Mouse (Mus musculus) large intestine, adult 2 months (tissue): ENCODE measurements around the gene Zfp385b. TPM values are rescaled to one million over a fixed set of nuclear protein-coding genes. Genes with fewer than 3 reads are reported as not detected.

Experiments
- DNase-seq: peaks from one replicate; pipeline ENCODE4 v3.0.0-alpha.2; 2012; ENCODE audit warnings: low read depth, low spot score
- WGBS: fragments of 180-500 bp; shearing (Covaris S2); methylation state at CpG from one replicate; pipeline ENCODE4 v1.1.7; 2018; 5-methylcytosine and 5-hydroxymethylcytosine counted together
- polyA plus RNA-seq: library from polyadenylated mRNA; depleted of rRNA; stranded (reverse); fragments of >200 nt; gene quantifications from 2 replicates; pipeline ENCODE4 v1.2.3, GENCODE M21; 2012

The Zfp385b gene
- polyA plus RNA-seq, 1 experiment = 3.1 TPM

DNA sequence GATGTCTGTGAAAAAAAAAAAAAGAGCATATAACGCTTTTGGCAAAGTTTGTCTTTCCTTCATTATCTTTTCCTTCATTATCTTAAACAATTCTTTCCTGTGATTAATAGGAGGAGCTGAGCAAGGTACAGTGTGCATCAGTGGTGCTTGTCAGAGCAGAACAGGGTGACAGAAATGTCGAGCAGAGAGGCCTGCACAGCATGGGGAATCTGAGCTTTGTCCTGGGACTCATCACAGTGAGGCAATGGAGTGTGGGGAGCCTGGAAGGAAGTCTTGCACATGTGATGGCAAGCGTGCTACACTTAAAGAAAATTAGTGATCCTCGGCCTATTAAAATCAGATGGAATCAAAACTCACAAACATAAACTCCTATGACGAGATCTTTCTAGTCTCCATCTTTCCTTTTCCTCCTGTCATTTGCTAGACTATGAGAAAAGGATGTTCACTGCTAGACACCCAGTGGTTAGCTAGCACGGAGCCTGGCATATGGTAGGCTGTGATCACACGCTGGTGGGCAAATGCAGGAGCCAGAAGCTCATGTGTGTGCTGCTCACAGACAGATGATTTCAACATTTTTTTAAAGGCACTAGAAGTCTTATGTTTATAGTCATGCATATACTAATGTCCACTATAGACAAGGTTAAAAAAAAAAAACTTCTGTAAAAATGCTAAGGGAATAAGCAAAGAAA is 209.0 kb downstream of the Zfp385b start:
- WGBS = 84% methylated on average over 7 of the region's 7 CpGs
- no peak for DNase-seq

DNA sequence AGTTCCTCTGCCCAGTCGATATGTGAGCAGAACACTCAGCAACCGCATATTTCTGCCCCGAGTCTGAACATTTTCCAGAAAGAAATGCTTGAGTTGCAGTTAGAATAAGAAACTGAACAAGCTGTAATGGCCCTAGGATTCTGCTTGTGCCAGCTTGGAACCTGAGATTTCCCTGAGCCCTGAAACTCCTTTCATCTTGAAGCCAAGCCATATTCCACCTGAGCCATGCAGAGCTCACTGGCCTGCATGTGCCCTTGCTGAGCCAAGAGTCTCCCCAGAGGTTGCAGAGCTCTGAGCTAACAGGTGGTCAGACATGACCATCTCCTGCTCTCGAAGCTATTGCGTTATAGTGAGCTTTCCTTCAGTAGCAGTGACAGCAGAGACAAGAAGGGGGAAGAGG is 210.0 kb downstream of the Zfp385b start:
- WGBS = 65% methylated on average over 5 of the region's 5 CpGs
- DNase-seq = no peak

DNA sequence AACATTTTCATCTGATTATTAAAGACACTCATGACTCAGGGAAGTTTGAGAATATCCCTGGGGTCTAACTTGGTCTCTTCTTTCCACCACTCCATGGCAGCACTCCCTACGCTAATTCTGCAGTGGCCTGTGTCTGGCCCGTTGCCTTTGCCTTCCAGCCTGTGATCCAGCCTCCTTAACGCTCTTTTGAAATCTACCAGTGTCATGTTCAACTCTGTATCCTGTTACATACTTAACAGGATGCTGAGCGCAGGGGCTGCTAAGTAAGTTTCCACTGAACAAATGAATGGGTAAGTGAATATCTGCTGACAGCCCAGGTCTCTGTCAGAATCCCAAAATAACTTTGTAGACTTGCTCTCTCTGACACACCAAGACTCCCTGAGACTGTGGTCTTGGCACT is 210.8 kb downstream of the Zfp385b start:
- 66% methylated on average over 4 of the region's 4 CpGs for WGBS
- DNase-seq = no peak

DNA sequence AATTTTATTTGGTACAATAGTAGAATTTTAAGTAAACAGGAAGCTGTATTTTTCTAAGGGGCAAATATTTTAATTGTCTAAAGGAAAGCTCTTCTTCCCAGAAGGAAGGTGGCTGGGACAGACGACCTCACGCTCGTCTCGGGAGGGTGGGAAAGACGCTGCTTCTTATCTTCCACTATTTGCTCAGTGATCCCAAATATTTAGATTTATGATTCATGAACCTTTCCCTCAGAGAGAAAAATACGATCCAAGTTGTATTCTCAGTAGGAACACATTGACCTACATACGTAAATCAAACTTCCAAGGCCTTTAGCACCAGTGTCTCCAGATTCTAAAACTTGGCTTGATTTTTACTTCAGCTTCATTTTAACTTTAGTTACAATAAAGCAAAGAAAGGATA is 226.0 kb downstream of the Zfp385b start:
- no peak for DNase-seq
- WGBS = 9% methylated on average over 7 of the region's 7 CpGs

DNA sequence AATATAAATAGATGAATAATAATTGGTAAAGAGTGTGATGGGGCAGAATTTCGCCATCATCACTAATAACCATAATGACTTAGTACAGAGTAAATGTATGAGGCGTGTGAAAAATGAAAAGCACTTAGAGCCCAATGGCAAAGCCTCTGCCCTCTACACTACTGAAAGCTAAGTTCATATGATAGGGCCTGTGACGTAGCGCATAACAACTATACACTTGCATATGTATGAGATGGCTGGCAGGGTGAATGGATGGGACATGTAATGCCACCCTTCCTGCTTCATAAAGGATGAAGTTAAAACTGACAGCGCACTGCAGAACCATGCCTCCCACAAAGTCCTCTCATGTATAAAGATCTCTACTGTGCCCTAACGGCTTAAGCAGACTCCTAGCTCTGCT is 226.9 kb downstream of the Zfp385b start:
- 89% methylated on average over 6 of the region's 6 CpGs for WGBS
- DNase-seq = no peak

DNA sequence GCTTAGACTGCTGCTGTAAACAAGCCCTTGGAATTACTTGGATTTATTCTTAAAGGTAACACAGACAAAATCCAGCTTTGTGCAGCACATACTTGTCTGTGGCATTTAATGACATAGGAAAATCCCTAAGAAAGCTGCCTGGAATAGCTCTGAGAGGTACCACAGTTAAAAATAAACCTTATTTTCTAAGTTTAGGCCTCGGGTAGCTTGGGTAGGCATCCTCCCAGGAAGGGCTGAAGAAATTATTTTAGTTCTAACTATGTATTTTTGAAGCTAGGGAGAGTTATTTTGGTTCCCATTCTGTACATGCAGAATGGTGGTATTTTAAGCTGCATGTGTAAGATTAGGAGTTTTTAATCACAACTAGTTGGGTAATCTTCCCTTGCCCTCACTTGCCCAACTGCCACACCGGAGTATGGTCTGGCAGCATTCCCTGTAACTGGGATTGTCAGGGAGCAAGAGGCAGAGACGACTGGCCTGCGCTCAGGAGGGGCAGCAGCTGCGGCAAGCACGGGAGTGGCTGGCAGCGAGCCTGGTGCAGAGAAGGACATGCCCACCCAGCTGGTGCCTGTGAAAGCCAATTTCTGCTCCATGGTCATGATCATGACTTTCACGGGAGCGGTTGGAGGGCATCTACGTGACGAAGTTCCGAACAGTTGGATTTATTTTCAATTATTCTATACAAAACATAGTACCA is 230.1 kb downstream of the Zfp385b start:
- 62% methylated on average over 12 of the region's 12 CpGs for WGBS
- DNase-seq = no peak

DNA sequence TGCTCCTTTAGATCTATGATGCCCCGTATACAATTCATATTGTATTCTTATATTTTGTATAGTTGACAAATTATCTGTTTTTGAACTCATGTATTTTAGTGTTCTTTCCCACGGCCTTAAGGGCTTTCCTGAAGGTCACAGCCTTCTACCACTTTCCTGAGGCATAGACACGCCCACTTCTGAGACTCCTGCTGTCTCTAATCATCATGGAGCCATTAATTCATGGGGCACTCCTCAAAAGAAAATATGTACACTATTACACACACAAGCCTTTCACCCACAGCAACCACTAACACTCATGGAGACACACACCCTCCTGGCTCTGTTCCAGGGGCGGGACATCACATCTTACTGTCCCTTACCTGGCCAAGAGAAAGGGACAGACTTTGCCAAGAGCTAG is 232.1 kb downstream of the Zfp385b start:
- 66% methylated on average over 4 of the region's 4 CpGs for WGBS
- no peak for DNase-seq

DNA sequence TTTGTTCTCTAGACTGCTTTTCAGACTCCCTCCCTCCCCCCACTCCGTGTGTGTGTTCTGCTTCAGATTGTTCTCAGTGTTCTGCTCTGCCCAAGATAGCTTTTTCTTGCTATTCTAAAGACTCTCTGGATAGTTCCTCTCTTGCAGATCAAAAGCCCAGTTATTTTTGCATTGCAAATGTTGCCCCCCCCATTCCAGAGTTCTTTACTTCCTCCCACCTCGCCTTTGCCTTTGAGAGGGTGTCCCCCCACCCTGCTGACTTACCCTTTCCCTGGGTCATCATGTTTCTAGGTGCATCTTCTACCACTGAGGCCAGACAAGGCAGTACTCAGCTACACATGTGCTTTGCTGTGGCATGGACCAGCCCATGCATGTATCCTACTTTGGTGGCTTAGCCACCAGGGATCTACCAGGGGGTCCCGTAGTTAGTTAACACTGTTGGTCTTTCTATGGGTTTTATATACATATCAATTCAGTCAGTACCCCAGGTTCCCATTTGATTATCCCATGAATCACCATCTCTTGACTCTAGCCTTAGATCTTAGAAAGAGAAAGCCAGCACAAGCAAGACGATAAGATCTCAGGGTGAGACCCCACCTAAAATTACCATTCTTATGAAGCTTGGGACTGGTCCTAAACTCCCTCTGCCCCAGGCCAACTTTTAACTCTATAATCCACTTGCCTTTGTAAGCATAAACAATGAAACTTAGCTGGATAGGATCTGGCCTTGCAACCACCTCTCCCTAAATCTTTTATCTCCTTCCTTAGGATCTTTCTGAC is 232.7 kb downstream of the Zfp385b start:
- no peak for DNase-seq
- WGBS = 84% methylated on average over 4 of the region's 4 CpGs

DNA sequence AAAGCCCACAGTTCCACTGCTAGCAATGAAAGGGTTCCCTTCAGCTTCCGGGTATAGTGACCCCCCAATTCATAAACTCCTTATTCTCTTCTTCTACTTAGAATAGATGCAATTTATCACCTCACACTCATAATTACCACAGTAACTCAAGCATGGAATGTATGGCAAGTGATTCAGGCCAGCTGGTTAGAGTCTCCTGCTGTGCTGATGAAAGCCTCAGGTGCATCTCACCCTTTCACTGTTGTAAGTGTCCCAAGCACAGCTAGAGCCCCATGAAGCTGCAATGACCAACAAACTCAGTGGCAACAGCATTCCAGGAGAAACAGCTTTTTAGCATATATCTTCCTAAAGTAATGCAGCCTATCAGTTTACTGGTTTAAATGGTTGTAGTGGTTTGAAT is 235.9 kb downstream of the Zfp385b start:
- DNase-seq = no peak
- 85% methylated on average over 1 of the region's 1 CpGs for WGBS

DNA sequence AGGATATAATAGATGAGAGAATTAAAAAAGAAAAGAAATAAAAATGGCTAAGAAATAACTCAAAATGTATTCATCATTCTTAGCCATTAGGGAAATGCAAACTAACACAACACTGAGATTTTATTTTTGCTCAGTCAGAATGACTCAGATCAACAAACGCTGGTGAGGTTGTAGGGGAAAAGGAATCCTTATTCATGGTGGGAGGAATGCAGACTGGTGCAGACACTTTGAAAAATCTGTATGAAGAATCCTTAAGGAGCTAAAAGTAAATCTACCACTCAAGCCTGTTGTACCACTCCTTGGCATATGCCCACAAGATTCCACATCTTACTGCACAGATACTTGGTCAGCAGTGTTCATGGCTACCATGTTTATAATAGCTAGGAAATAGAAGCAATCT is 242.9 kb downstream of the Zfp385b start:
- DNase-seq = no peak
- WGBS = 67% methylated on average over 1 of the region's 1 CpGs

DNA sequence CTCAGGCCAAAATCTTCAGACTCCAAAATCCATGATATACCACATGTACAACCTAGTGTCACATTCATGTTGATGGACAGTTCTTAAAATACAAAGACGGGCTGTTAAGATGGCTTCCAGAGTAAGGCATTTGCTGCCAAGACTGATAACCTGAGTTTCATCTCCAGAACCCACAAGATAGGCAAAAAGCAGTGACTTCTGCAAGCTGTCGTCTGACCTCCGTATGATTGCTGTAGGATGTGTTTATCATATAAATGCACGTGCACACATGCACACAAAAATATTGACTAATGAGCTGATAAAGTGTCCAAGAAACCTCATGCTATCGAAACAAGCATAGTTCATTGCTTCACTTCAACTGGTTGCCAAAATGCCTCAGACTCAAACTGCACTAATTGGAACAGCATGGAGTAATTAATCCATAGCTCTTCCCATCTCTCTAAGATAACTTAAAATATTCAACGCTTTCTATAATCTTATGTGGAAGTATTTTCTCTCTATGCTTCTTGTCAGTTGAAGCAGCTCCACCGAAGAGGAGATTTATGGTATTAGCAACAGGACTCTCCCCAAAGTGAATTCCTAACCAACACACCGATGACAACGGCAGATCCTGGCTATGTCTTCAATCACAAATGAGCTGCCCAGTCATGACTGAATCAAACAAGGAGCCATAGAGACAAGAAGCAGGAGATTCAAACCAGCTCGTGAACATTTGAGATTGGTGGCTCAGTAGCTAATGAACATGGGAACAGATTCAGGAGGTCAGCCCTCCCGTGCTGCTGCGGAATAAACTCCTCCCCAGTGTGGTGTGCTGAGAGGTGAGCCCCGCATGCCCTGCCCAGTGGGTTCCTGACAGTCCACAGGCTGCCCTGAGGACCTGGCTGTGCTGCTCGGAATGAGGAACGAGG is 251.7 kb downstream of the Zfp385b start:
- WGBS = 77% methylated on average over 15 of the region's 15 CpGs
- no peak for DNase-seq

DNA sequence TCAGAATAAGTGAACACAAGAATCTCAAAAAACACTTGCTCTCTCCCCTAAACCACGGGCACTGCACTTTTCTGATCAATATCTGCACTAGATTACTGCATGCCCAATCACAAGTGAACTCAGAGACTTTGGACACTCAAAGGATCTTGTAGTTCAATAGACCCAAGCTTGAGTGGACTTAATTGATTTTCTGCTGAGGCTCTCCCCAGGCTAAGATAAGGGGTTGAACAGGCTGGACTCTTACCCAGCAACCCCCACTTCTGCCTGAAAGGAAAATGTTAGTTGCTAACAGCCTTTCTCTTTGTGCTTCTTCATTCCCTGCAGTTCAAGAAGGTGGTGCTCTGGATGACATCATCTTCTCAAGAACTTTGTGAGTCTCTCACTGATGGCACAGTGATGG is 255.7 kb downstream of the Zfp385b start:
- no peak for DNase-seq
- WGBS = 36% methylated on average over 1 of the region's 1 CpGs

DNA sequence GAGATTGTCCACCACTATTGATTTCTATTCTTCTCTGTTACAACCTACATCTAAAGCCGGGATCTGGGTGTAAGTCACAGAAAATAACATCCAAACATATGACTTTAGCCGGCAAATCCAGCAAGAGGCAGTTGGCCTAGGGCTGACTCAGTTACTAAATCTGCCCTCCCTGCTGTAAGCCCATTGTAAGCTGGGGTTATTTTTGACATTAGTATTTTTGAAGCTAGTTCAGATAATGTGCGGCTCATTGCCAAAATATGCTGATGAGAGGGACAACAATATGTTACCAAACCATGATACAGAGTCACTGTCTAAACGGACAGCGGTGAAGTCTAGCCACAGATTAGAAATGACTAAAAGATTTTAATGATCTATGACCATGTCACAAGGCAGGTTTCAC is 257.5 kb downstream of the Zfp385b start:
- 92% methylated on average over 5 of the region's 5 CpGs for WGBS

DNA sequence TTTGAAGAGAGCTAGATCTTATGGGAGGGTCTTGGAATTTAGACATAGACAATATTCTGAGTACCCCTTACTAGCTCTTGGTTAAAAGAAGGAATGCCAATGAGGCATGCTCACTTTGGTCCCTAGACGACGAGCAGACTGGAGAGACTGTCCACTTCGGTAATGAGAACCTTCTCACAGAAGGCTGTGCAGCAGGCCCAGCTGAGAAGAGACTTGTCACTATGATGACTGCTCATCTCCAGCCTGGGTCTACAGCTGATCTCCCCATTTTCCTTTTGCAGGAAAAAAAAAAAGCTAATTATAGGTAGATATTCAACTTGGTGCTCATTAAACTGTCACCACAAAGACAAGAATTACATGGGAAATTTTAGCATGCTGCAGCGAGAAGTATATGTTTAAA is 262.5 kb downstream of the Zfp385b start:
- 82% methylated on average over 4 of the region's 4 CpGs for WGBS
- no peak for DNase-seq

More for the DNA sequence above, 257.5 kb downstream of the Zfp385b start:
- no peak for DNase-seq

DNA sequence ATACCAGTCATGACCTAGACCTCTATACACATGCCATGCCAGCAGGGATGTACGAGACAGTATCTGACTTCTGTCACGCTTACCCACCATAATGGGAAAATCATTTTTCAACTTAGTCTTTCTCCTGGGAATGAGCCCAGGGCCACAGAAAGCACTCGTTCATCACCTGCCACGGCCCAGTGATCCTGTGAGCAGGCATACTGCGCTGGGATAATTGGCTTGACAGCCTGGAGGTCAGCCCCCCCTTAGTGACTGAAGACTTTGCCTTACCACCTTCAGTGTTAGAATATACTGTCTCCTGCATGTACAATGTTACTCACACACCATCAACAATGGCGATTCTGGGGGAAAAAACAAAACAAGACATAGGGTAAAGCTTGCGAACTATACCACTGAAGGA is 263.5 kb downstream of the Zfp385b start:
- WGBS = 86% methylated on average over 7 of the region's 7 CpGs
- no peak for DNase-seq

DNA sequence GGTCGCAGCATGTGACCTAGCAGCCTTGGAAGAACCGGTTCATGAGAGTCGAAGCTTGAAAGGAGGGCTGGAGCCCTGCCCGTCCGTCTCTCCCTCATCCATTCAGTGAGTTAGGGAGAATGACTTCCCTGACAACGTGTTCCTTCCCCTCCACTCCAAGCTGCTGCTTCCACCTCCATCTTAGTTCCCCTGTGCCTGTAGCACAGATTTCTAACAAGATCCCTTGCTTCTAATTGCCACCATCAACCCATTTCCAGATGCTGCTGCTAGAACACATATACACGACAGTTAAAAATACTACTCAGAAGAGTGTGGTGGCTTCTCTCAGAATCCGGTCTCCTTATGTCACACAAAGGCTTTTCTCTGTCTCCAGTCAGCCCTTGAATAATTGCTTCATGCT is 266.8 kb downstream of the Zfp385b start:
- 39% methylated on average over 8 of the region's 8 CpGs for WGBS
- DNase-seq = no peak

DNA sequence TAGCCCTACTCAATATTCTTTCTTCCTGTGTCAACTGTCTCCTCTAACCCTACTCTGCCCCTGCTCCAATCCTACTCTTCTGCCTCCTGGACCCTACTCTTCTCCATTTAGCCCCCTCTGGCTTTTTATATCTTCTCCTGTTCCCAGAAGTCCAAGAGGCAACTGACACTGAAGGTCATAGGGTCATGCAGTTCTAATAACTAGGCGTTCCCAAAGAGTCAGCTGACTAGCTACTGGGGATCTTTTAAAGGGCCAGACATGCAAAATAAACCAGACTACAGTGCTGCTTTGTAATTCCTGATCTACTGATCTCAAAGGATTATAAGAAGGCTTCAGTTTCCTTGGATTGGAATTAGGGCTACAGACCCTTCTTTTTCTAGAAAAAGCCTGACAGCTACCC is 276.1 kb downstream of the Zfp385b start:
- 33% methylated on average over 1 of the region's 1 CpGs for WGBS
- no peak for DNase-seq

DNA sequence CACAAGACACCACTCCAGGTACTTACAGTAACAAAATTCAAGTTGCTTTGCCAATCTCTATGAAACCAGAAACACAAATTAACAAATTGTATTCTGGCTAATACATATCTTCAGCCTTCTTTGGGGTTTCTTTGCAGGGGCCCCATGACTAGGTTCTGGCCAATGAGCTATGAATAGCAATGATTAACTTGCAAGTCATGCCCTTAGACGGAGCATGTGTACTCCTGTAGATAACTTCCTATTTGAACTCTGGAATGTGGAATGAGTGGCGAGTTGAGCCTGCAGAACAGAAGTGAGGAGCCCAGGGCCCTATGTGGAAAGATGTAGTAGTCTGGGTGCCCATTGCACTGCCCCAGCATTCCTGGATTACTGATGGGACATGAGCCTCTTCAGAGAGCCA is 276.8 kb downstream of the Zfp385b start:
- no peak for DNase-seq
- WGBS = 29% methylated on average over 2 of the region's 2 CpGs

DNA sequence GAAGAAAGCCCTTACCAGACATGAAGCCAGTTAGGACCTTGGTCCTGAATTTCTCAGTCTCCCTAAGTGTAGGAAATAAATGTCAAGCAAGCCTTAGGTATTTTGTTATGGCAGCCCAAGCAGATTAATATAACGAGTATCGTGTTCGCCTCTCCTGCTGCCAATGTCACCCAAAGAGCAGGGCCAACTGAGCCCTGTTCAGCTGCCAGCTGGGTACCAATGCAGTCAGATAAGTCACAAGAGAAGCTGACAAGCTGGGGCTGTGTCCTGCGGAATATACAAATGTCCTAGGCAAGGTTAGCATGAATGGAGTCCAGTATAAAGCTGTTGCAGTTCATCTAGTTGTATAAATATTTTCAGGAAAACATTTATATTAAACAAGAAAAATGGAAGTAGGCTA is 277.8 kb downstream of the Zfp385b start:
- DNase-seq = no peak
- WGBS = 90% methylated on average over 4 of the region's 4 CpGs

DNA sequence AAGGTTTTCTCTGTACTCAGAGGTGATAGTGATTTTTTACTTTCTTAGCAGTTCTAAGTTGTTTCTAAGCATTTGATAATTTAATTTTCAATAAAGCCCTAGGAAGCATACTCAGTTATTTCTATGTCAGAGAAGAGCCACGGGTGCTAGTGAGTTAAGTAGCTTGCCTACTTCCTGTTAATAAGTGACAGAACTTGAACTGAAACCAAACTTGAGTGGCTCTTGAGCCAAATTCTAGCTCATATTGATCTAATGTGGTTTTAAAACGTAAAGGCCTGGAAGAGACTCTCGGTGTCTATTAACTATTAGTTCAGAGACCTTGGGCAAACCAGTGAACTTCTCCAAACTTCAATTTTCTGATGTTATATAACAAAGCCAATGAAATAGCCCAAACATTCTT is 278.6 kb downstream of the Zfp385b start:
- 16% methylated on average over 3 of the region's 3 CpGs for WGBS

More for the DNA sequence above, 278.6 kb downstream of the Zfp385b start:
- no peak for DNase-seq
